Mouse (Mus musculus) forebrain, embryonic 14.5 days (tissue): ENCODE results near the gene 3110082I17Rik. TPM values are rescaled to one million over a fixed set of nuclear protein-coding genes. Genes with fewer than 3 reads are reported as not detected.
A peak's percentile ranks its signal among the peaks of the same experiment; 100 is the strongest.

Source experiments
- ATAC-seq: fragments of 200-750 bp; cut with Nextera tagmentation; 2 replicates; pipeline ENCODE4 v1.8.0; 2017; ENCODE audit warnings: mild to moderate bottlenecking, moderate library complexity
- DNase-seq: peaks from one replicate; pipeline ENCODE4 v3.0.0-alpha.2; 2015; ENCODE audit warnings: low spot score
- H3K27ac ChIP-seq: fragments of 300-500 bp; sonication (generic); 2 replicates; pipeline ENCODE4 v1.5.1; 2014; ENCODE audit warnings: low read depth, mild to moderate bottlenecking, control low read depth, low read length, moderate library complexity
- H3K27me3 ChIP-seq: fragments of 300-500 bp; sonication (generic); replicated peaks from 2 replicates; pipeline ENCODE4 v1.6.1; 2014; ENCODE audit warnings: low read length, control low read depth, mixed read lengths; ENCODE audit not compliant: control insufficient read depth, insufficient read depth
- H3K36me3 ChIP-seq: fragments of 300-500 bp; sonication (generic); 2 replicates; pipeline ENCODE4 v1.6.1; 2014; ENCODE audit warnings: low read length, control low read depth; ENCODE audit not compliant: control insufficient read depth, insufficient read depth
- H3K4me1 ChIP-seq: fragments of 300-500 bp; sonication (generic); 2 replicates; pipeline ENCODE4 v1.6.1; 2014; ENCODE audit warnings: antibody characterized with exemption, low read length, control low read depth; ENCODE audit not compliant: control insufficient read depth, insufficient read depth
- H3K4me2 ChIP-seq: fragments of 300-500 bp; sonication (generic); 2 replicates; pipeline ENCODE4 v1.6.1; 2014; ENCODE audit warnings: mild to moderate bottlenecking, control low read depth, low read length
- H3K4me3 ChIP-seq: fragments of 300-500 bp; sonication (generic); 2 replicates; pipeline ENCODE4 v1.5.1; 2014; ENCODE audit warnings: low read depth, low read length, control low read depth
- H3K9ac ChIP-seq: fragments of 300-500 bp; sonication (generic); 2 replicates; pipeline ENCODE4 v1.6.1; 2014; ENCODE audit warnings: mild to moderate bottlenecking, low read length, control low read depth, moderate library complexity
- H3K9me3 ChIP-seq: fragments of 300-500 bp; sonication (generic); replicated peaks from 2 replicates; pipeline ENCODE4 v1.6.1; 2016; ENCODE audit warnings: low read length, control low read depth, mixed read lengths; ENCODE audit not compliant: control insufficient read depth
- WGBS: fragments of 180-500 bp; shearing (Covaris S2); extraction: QIAGEN DNeasy Blood & Tissue Kit; methylation state at CpG from one replicate; pipeline ENCODE4 v1.1.7; 2014; 5-methylcytosine and 5-hydroxymethylcytosine counted together
- polyA plus RNA-seq: library from polyadenylated mRNA; unstranded; fragments of >200 nt; fragmentation: Nextera tagmentation; extraction: Ambion mirVana; gene quantifications from 2 replicates; pipeline ENCODE4 v1.2.1, GENCODE M21; 2014

3110082I17Rik gene
- polyA plus RNA-seq, 1 experiment from 2014 or later = 14.9 TPM

DNA sequence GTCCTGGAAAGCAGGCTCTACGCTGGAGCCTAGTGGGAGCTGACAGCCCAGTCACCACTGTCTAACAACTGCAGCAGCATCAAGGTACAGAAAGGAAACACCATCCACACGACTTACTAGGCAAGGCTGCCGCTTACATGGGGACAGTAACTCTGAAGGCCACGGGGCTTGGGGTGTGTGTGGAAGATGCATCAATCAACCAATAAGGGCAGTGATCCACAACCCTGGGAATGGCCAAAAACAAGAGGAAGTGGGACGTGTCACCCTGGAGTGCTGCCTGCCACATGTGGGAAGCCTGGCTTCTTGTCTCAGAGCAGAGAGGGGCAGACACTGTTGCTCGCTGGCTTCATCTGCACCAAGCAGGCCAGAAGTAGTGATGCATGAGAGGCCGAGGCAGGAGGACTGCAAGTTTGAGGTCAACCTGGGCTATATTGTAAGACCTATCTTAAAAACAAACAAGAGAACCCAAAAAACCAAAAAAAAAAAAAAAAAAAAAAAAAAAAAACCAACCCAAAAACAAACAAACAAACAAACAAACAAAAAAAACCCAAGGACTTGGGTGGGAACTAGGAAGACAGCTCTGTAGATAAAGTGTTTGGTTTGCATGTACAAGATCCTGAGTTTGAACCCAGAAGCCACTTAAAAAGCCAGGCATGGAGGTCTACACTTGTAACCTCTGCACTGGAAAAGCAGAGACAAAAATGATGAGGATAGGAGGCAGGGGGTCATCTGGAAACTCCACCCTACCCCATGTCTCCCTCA is 27.4 kb downstream of the 3110082I17Rik start:
- Histone ChIP-seq H3K4me3 (no peak overlapping the region), H3K9me3 (no peaks in the 10 kb centered on the region), H3K27me3 (no peaks in the 10 kb centered on the region), H3K4me2 (no peak overlapping the region), H3K4me1 (peaks cover 56% of the 10 kb centered on the region), H3K9ac (no peak overlapping the region), H3K27ac (no peak overlapping the region; the same call in 1 of the 2 replicates), H3K36me3 (no peaks in the 10 kb centered on the region)
- no peak for DNase-seq
- no peak for ATAC-seq
- 39% methylated on average over 7 of the region's 7 CpGs for WGBS

DNA sequence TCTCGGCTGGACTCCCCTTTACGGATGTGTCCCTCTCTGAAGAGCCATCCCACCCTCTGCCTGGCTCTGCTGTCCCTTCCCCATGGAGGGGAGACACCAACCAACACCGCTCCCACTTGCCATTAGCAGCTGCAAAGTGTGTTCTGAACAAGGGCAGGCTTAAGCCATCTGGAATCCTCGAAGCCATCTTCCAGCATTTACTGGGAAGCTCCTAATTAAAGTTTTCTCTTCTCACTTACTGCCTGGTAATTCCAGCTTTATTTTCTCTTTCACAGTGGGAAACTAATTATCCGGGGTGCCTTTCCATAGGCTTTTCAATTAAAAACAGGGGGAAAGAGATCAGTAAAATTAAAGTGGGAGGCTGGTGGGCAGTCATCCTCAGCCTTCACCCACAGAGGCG is 28.0 kb downstream of the 3110082I17Rik start:
- DNase-seq = peak; percentile 52
- WGBS = 11% methylated on average over 6 of the region's 6 CpGs
- H3K4me1 ChIP-seq = peaks cover 56% of the 10 kb centered on the region
- H3K4me2 ChIP-seq = no peak overlapping the region
- H3K9me3 ChIP-seq = no peaks in the 10 kb centered on the region
- ATAC-seq = no peak
- H3K27ac ChIP-seq = no peak overlapping the region; the same call in 1 of the 2 replicates
- no peak overlapping the region; the same call in 1 of the 2 replicates for H3K9ac ChIP-seq
- H3K27me3 ChIP-seq = no peaks in the 10 kb centered on the region
- no peak overlapping the region for H3K4me3 ChIP-seq
- H3K36me3 ChIP-seq = no peaks in the 10 kb centered on the region

- Histone ChIP-seq H3K4me3 (no peak overlapping the region), H3K27ac (peak overlapping the region; percentile 49; the same call in 1 of the 2 replicates), H3K4me2 (no peak overlapping the region), H3K4me1 (peaks cover 45% of the 10 kb centered on the region), H3K36me3 (no peaks in the 10 kb centered on the region; the same call in 1 of the 2 replicates), H3K27me3 (no peaks in the 10 kb centered on the region), H3K9ac (no peak overlapping the region), H3K9me3 (no peaks in the 10 kb centered on the region)
- WGBS = 21% methylated on average over 12 of the region's 12 CpGs
- ATAC-seq (no peak), DNase-seq (peak; percentile 63)
These were observed 30.4 kb downstream of the 3110082I17Rik start for GRCm38 (mm10) chr5:139429818-139430341.

DNA sequence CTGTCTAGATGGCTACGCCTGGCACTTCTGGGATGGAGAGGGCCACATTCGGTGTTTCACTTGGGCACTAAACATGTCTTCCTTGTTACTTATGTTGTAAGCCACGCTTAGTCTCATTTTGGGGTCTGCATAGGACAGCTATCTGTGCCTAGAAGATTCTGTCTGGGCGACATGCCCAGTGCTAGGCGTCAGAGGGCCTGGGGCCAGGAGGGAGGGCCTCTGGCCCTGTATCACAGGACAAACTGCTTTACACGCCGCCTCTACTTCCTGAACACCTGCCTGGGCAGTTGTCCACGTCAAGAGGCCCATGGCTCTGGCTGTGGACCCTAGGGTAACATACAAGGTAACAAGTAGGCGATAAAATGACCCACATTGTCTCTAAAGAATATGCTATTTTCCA is 32.3 kb downstream of the 3110082I17Rik start:
- ATAC-seq = no peak
- Histone ChIP-seq H3K36me3 (no peaks in the 10 kb centered on the region; the same call in 1 of the 2 replicates), H3K27me3 (no peaks in the 10 kb centered on the region), H3K9me3 (no peaks in the 10 kb centered on the region), H3K4me3 (no peak overlapping the region), H3K9ac (no peak overlapping the region), H3K4me1 (peaks cover 38% of the 10 kb centered on the region), H3K27ac (no peak overlapping the region), H3K4me2 (no peak overlapping the region)
- no peak for DNase-seq
- WGBS = 67% methylated on average over 9 of the region's 9 CpGs

GRCm38 (mm10) chr5:139427001-139427400 is 33.3 kb downstream of the 3110082I17Rik start:
- Histone ChIP-seq H3K27ac (no peak overlapping the region), H3K27me3 (no peaks in the 10 kb centered on the region), H3K36me3 (no peaks in the 10 kb centered on the region; the same call in 1 of the 2 replicates), H3K4me2 (no peak overlapping the region), H3K9ac (no peak overlapping the region), H3K9me3 (no peaks in the 10 kb centered on the region), H3K4me3 (no peak overlapping the region), H3K4me1 (peaks cover 39% of the 10 kb centered on the region)
- ATAC-seq = no peak
- DNase-seq = no peak
- WGBS = 92% methylated on average over 9 of the region's 9 CpGs

DNA sequence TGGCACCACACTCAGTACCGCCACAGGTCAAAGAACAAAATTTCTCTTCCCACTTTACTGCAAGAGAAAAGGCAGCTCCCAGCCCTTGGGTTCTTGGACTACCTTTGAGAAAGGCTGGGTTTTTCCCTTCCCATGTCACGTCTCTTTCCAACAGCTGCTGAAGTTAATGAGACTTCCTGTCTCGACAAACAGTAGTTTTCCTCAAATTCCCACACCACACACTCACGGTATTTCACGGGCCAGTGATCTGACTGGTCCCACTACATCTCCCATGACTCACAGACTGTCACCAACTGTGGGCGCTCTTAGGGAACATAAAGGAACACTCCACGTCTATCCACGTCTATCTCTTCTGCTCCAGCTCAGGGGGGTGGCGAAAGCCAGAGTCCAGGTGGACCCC is 35.1 kb downstream of the 3110082I17Rik start:
- H3K4me3 ChIP-seq = no peak overlapping the region
- no peaks in the 10 kb centered on the region for H3K27me3 ChIP-seq
- H3K4me1 ChIP-seq = peaks cover 28% of the 10 kb centered on the region
- no peak overlapping the region for H3K27ac ChIP-seq
- no peak for DNase-seq
- no peak overlapping the region for H3K4me2 ChIP-seq
- WGBS = 76% methylated on average over 9 of the region's 9 CpGs
- no peaks in the 10 kb centered on the region; the same call in 1 of the 2 replicates for H3K36me3 ChIP-seq
- no peak overlapping the region for H3K9ac ChIP-seq
- no peaks in the 10 kb centered on the region for H3K9me3 ChIP-seq
- ATAC-seq = no peak

DNA sequence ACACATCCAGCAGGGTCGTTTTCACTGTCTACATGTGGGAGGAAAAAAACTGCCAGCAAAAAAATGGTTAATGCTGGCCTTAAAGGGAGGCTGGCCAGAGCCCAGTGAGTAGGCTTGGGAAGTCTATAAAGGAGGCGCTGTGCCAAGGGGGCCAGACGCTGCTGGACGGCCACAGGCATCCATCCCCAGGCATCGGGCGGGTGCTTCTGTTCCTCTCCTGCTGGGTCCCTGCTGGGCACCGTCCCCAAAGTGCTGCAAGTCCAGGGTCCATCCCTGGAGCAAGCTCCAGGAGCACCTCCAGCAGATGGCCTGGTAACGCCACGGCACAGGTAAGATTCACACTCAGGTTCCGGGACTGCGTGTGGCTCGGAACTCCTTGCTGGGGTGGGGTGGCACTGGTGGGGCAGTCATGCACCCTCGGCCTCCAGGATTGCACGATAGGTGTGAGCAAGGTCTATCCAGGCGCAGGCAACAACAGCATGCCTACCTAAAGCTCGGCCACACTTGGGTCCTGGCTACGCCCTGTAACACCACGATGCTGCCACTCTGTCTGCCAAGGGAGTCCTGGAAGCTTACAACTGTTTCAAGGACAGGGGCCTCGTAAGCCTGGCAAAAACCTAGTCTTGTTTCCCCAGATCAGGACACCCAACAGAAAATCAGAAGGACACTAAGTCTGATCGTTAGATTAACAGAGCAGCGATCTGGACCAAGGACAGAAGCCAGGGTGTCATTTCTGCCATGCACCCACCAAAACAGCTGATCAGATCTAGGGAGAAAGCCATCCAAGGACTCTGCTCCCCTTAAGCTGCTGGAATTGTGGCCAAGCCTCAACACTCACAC is 37.1 kb downstream of the 3110082I17Rik start, which contains the start of gene Gper1:
TSS of gene Gper1 (plus strand) at position 126 of the 840 bp plus-strand sequence.
- peaks cover 26% of the 10 kb centered on the region for H3K4me1 ChIP-seq
- DNase-seq (peak; percentile 85), ATAC-seq (peak; percentile 71)
- no peaks in the 10 kb centered on the region for H3K27me3 ChIP-seq
- H3K9ac ChIP-seq = peak within 1 kb of the TSS; percentile 54; the same call in 1 of the 2 replicates
- peak within 1 kb of the TSS; percentile 49 for H3K4me2 ChIP-seq
- H3K36me3 ChIP-seq = no peaks in the 10 kb centered on the region; the same call in 1 of the 2 replicates
- H3K4me3 ChIP-seq = peak within 1 kb of the TSS; percentile 23
- H3K27ac ChIP-seq = peak within 1 kb of the TSS; percentile 68
- 36% methylated on average over 21 of the region's 21 CpGs for WGBS
- no peaks in the 10 kb centered on the region for H3K9me3 ChIP-seq

DNA sequence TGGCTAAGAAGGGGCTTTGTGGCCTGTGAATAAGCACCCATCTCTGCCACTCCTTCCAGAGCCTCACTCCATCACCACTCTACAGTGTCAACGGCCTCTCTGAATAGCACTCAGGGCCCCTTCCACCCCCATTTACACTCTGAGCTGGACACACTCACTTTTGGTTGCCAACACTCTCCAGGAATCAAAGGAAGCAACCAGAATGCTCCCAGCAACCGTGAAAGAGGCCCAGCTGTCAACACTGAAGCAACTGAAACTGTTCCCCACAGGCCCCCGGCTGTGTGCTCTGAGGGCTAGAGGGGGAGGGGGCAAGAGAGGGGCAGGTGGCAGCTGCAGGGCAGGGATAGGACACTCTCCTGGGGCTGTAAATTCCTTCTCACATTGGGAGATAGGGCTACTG is 41.7 kb downstream of the 3110082I17Rik start:
- H3K4me1 ChIP-seq = peaks cover 30% of the 10 kb centered on the region
- 11% methylated on average over 3 of the region's 3 CpGs for WGBS
- peak overlapping the region; percentile 67 for H3K27ac ChIP-seq
- no peaks in the 10 kb centered on the region for H3K9me3 ChIP-seq
- peak; percentile 68 for ATAC-seq
- 0 out of 2 replicates have a peak overlapping the region, but pooled peaks have one; percentile 17 for H3K9ac ChIP-seq
- no peak overlapping the region for H3K4me2 ChIP-seq
- DNase-seq = peak; percentile 76
- H3K4me3 ChIP-seq = no peak overlapping the region
- 0 out of 2 replicates have a peak, but pooled peaks cover 9% of the 10 kb centered on the region for H3K36me3 ChIP-seq
- no peaks in the 10 kb centered on the region for H3K27me3 ChIP-seq
